Mouse (Mus musculus): Measurements from ENCODE around the gene Chpf2. TPM values are rescaled to one million over a fixed set of nuclear protein-coding genes. Genes with fewer than 3 reads are reported as not detected.

Gene Chpf2
- total RNA-seq, 2 experiments from 2014 or later = 34.5 to 39.7 TPM

- DNase-seq (ENCODE audit: low spot score in 2 of 2) = peak; percentile 80 to 83
Measured at GRCm38 (mm10) chr5:24602751-24603343, 16.3 kb downstream of the Chpf2 start.

DNA sequence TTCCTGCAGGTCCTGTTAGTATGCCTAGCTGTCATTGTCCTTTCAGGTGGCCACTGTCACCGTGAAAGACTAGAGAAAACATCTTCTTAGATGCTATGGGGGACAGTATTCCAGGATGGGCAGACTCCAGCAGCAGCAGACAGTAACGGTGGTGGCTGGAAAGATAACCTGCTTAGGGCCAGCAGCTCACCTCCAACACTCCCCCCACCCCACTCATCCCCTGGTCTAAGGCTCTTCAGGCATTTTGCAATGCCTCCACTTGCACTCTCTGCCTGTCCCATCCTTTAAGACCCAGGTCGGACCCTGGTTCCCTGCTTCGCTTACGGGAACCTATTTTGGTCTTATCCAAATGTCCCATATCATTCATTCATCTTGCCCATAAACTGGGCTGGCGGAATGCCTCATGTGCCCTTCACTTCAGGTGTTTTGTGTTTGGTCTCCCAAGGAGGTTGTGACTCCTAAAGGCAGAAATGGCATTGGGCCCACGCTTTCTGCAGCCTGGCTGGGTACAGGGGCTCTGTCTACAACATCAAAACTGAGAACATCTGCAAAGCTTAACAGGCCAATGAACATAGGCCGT is 17.0 kb downstream of the Chpf2 start:
- DNase-seq (ENCODE audit: low spot score in 2 of 2) = peak; percentile 16 to 26

DNA sequence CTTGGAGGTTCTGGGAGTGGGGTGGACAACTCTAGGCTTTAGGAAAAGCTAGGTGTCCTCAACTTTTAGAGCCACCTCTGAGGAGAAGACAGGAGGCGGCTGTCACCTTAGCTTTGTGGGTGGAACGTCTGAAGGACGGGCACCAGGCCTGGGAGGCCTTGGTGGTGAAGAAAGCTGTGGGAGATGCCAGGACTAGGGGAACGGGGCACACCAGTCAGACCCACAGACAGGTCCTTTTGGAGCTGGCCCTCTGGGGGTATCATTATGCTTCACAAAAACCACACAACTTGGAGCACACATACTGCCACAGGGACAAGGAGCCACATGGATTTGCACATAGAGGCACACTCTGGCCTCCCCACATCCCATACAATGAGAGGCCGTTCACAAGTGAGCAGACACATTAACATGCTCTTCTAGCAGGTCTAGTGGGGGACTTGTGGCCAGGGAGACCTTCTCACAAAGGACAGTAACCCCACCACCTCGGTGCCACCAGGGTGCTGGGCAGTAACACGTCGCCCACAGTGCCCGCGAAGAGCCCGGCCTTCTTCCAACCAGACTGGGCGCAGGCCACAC is 17.6 kb downstream of the Chpf2 start:
- DNase-seq (ENCODE audit: low spot score in 2 of 2) = no peak

DNA sequence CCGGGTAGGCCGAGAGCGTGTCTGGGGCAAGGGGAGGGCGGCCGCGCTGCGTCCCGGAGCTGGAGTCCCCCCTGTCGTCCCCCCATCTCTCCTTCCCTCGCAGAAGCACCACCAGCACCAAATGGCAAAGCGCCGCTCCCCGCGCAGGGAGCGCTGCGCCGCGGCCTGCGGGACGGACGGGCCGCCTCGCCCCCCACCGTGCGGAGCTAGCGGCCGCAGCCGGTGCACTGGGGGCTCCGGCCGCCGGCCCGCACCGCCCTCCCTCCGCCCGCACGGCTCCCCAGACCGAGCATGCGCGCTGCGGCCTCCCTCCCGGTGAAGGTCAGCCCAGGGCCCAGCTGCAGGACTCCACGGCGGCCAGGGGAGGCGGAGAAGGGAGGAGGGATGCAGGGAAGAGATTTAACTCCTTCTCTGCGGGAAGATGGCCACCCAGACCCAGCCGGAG is 18.1 kb downstream of the Chpf2 start:
- peak; percentile 86 to 88 for DNase-seq (ENCODE audit: low spot score in 2 of 2)

DNA sequence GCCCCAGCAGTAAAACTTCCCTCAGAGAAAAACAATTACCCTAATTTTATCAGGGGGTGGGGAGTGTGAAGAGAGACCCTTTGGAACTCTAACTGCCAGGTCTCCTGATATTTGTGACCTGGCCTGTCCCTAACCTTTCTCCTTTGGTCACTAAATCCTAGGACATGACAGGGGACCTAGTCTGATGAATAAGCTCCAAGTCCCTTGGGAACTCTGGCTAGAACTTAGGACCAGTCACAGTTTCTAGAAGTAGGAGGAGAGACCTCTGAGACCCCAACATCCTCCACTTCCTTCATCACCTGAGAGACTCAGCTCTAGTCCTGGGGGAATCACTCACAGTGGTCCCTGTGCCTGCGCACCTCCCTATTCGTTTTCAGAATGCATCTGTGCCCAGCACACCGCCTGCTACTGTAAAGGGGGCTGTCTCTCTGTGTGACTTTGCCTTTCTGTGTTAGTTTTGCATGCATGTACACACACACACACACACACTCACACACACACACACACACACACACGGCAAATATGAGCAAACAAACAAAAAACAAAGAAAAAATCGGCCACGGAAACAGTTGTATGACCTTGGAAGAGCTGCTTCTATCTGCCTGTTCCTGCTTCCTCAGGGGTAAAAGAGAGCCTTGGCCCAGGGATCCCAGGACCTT is 18.9 kb downstream of the Chpf2 start:
- peak in 1 of 2 experiments; percentile 12 for DNase-seq (ENCODE audit: low spot score in 2 of 2)

GRCm38 (mm10) chr5:24605980-24606665 is 19.6 kb downstream of the Chpf2 start:
- DNase-seq (ENCODE audit: low spot score in 2 of 2) = peak in 1 of 2 experiments; percentile 20

DNA sequence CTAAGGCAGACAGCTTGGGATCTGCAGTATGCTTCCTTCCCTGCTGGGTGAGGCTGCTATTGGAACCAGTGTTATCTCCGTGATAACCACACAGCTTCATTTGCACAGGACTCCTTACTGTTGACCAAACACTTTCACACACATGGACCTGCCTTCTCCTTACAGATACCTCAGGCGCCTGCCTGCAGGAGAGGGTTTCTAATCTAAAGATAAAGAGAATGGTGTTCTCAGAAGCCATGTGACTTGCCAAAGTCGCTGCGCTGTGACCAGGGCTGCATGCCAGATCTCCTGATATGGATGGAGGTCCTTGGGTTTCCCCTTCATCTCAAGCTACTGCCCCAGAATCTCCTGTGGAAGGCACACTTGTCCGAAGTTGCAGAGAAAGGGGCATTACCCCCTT is 22.8 kb downstream of the Chpf2 start:
- no peak for DNase-seq (ENCODE audit: low spot score in 2 of 2)

DNA sequence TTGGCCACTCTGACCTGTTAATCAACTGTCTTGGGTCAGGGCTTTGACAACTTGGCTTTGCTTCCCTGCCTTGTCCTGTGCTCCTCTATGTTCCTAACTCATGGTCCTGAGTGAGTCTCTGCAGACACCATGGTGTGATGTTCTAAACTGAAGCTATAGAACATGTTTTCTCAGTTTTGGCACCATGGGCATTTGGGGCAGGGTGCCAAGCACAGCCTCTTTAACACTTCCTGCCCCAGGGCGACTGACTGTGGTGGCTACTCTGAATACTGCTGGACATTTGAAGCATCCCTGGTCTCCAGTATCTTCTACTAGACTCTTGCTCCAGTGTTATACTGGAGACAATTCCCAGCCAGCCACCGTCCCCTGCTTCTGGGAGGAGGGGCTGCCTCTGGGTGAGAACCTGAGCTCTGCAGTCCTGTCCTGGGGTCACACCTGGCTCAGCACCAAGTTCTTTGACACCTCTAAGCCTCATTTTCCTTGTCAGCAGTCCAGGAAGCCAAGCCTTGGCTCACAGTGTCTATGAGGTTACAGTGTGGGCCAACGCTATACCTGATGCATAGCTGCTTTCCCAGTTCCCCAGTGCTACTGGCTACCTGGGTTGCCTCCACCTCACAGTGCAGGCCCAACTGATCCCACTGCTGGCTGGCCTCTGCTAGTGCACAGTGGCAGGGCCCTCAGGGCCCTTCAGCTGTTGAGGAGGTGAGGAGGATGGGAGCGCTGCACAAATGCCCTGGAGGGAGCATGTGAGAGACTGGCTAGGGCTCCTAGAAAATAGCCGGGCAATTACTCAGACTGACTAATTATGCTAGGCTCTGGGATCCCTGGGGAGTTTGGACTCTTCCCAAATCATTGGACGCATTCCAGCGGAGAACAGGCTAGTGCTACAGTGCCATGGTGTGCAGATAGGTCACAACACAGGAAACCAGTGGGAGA is 25.1 kb downstream of the Chpf2 start:
- peak in 1 of 2 experiments; percentile 50 for DNase-seq (ENCODE audit: low spot score in 2 of 2)

GRCm38 (mm10) chr5:24612302-24612649 is 25.7 kb downstream of the Chpf2 start:
- DNase-seq (ENCODE audit: low spot score in 2 of 2) = no peak

GRCm38 (mm10) chr5:24615097-24615496 is 28.6 kb downstream of the Chpf2 start:
- DNase-seq (ENCODE audit: low spot score in 2 of 2) = no peak

- no peak for DNase-seq (ENCODE audit: low spot score in 2 of 2)
Measured at GRCm38 (mm10) chr5:24618921-24619320, 32.4 kb downstream of the Chpf2 start.

DNA sequence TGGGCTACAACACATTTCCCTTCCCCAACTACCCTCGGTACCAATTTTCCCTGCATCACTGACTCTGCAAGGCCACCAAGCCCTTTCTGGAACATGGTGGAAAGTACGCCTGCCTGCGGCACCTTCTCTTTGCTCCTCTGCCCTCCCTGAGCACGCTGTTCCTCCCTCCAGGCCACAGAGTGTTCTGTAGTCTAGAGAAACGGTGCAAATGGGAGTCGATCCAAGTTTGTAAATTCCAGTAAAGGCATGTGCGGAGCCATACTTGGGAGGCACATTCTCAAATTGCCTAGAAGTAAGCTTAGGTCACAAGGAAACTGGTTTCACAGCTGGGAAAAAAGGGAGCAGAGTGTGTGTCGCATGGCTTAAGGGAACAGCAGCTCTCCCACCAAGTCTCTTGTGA is 33.6 kb downstream of the Chpf2 start:
- DNase-seq (ENCODE audit: low spot score in 2 of 2) = no peak

GRCm38 (mm10) chr5:24620626-24621025 is 34.1 kb downstream of the Chpf2 start:
- no peak for DNase-seq (ENCODE audit: low spot score in 2 of 2)

- DNase-seq (ENCODE audit: low spot score in 2 of 2) = no peak
Measured at GRCm38 (mm10) chr5:24622386-24623040, 36.0 kb downstream of the Chpf2 start.

DNA sequence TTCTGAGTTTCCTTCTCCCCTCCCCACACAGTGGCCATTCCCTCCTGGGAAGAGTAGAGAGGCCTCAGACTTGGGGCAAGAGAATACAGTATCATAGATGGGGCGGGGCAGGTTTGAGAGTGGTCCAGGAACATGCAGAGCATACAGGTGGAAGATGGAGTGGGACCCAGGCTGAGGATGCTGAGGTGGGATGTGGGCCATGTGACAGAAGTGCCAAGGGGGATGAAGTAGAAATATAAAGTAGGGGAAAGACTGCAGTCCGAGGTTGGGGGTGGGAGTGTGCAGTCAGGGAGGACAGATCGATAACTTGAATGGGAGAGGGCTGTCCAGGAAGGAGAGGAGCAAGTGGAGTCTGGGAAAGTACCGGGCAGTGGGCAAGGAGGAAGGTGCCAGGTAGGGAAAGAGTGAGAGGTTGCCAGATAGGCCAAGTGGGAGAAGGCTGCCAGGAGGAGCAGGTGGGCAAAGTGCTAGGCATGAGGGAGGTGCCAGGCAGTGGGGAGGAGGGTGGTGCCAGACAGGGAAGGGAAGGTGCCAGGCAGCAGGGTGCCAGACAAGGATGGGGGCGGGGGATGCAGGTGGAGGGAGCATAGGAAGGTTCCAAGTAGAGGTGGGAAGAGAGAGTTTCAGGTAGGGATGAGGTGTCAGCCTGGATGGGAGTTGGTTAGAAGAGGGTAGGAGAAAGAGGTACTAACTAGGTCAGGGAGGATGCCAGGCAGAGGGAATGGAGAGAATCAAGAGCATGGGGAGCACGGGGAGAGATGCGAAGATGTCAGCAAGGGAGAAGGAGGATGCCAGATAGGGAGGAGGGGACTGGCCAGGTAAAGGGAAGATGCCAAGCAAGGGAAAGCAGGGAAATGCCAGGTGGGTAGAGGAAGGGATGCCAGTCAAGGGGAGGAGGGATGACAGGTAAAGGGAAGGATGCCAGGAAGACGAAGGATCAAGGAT is 36.8 kb downstream of the Chpf2 start:
- no peak for DNase-seq (ENCODE audit: low spot score in 2 of 2)

- peak in 1 of 2 experiments; percentile 48 for DNase-seq (ENCODE audit: low spot score in 2 of 2)
Measured at GRCm38 (mm10) chr5:24623986-24624821, 37.7 kb downstream of the Chpf2 start, which contains the start of gene Smarcd3. Smarcd3 (minus strand) TSS chr5:24624411.

DNA sequence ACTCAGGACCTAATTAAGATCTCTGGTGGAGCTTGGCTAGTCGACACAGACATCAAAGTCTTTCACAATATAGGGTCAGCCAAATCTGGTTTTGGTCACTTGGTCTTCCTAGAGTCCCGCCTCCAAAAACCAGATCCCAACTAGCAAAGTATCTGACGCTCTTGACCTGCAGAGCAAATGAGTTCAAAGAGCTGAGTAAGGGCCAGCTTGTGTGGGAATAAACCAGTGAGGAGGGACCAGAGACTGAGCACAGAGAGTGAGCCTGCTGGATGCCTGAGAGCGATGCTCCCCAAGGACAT is 38.2 kb downstream of the Chpf2 start:
- DNase-seq (ENCODE audit: low spot score in 2 of 2) = no peak

- no peak for DNase-seq (ENCODE audit: low spot score in 2 of 2)
Measured at GRCm38 (mm10) chr5:24629712-24630111, 43.2 kb downstream of the Chpf2 start.

All from adrenal gland, adult 18-20 months (tissue).